Mouse (Mus musculus) testis, postnatal 10 days (tissue): Measurements from ENCODE around the gene Cdc34.
A peak's percentile ranks its signal among the peaks of the same experiment; 100 is the strongest.

Experiments used
- DNase-seq: peaks from one replicate; pipeline ENCODE4 v3.0.0; 2021; ENCODE audit warnings: low spot score

Cdc34 gene

DNA sequence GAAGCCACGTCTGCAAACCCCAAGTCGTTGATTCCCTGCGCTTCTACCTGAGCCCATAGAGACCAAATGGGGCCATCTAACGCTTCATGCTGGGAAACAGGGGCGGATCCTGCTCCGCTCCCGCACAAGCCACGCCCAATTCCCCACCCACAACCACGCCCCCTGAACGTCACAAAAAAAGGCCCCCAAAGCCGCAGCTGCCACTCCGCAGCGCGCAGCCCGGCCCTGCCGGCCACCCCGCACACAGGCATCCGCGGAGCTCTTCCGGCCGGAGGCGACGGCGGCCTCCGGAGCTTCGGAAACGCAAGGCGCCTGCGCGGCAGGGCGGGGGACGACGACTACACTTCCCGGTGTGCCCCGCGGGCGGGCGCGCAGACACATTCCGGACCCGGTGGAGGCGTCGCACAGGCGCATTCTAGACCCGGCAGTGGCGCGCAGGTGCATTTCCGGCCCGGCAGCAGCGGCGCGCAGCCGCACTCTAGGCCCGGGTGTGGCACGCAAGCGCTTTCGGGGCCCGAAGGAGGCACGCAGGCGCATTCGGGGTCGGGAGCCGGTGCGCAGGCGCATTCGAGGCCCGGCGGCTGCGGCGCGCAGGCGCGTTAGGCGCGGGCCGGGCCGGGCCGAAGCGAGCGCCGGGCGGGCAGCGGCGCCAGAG lies at the start of gene Cdc34:
Gene Cdc34 (plus strand): TSS at position 605 of the 655 bp plus-strand sequence.
- peak; percentile 99 for DNase-seq

DNA sequence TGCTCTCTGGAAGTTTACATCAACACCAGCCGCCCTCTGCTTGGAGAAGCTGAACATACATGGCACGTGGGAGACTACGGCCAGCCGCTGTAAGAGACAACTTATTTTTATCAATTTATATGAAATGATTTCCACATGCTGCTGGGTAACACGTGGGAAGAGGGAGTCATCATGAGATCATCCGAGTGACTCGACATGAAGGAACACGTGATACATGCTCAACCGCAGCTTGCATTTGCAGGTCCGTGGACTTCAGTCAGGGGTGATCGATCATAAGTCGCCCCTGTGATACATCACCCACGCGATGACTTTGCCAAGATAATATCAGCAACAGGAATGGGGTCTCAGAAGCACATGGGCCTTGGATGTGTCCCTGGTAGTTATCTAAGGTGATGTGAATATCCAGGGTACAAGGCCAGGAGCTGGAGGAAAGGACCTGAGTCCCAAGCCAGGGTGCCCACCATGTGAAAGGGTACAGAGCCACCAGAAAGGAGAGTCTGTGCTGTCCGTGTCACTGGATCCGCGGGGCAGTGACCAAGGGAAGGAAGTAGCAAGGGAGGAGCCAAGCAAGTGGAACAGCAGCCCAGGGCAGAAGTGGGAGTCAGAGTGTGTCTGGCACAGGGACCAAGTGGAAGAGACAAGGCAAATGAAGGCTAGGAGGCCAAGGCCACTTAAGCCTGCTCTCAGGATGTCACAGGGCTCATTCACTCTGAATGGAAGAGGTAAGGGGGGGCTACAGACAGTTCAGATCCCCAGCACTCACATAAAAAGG lies 48.8 kb upstream of the Cdc34 start:
- no peak for DNase-seq

DNA sequence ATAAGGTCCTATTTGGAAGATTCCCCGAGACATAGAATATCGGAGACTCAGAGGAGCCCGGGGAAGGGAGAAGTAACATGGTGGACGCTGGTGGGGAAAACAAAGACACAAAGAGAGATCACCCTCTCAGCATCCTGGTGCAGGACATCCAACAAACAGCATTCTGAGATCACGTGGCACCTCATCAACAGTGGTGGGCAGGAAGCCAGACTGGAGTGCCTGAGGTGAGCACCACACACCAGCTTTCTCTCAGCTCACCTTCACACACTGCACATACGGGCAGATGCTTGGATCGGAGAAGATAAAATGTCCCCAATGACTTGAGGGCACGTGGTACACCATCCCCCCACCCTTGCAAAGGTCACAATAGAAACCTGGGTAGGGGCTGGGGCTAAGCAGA lies 45.7 kb upstream of the Cdc34 start:
- no peak for DNase-seq

DNA sequence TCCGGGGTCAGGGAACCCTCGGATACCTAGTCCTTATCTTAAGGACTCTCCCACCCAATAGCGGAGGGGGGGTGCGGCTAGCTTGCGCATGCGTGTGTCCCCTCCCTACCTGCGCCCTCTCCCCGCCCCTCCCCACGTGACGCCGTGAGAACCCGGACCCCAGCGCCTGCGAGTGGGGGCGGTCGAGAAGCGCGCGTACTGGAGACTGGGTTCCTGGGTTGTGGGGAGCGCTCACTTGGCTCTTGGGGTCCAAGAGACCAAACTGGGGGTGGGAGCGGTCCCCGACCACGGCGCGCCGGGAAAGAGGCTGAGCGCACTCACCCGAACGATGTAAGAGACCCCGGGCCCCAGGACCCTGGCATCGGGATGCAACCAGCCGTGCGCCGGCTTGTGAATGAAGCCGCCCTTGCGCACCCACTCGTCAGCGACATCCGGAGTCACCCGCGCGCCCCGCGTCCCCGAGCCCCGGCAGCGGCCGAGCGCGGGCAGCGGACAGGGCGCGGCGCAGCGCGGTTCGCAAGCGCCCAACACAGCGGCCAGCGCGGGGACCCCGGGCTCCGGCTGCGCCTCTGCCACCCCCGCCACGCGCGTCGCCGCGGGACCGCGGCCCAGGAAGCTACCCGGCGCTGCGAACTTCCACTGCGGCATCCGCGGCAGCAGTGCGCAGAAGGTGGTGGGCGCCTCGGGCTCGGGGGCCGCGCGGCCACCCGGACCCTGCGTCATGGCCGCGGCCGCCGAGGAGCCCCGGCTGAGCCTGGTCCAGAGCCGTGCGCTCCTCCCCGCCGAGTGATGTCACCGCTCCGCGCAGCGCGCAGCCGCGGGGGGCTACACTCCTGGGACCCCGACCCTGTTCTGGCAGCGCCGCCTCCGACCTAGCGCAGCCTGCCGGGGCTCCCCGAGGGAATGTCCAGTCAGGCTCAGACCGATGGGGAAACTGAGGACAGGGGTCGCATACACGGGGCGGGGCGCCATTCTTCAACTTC lies 44.6 kb upstream of the Cdc34 start, which contains the start of gene Shc2:
Gene Shc2 (minus strand): TSS at position 791 of the 983 bp plus-strand sequence.
- peak; percentile 84 for DNase-seq

DNA sequence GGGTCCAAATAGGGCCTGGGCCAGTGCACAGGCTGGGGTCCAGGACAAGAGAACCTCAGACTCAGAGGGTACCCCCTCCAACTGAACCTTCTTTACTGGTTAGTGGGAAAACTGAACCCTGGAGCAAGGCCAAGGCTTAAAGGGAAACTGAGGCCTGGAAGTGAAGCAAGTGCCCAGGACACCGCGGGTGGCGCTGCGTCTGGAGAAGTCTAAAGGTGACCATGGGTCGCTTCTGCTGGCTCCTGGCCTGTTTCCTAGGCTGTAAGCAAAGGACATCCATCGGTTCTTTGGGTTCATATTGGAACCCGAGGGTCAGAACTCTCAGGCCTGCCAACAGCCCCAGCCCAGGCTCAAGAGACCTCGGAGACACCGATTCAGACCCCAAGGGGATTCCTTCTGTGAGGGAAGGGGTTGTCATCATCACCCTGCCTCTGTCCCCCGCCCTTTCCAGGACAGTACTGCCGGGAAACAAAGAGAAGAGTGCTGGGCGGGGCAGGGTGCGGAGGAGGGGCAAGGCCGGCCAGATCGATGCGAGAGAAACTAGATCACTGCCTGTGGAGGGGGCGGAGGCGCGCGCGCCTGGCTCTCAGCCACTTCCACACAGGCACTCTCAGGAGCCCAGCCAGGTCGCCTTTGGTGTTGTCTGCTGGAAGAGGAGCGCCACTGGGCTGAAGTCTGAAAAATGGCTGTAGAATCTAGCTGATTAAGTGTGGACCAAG lies 43.4 kb upstream of the Cdc34 start:
- peak; percentile 83 for DNase-seq

DNA sequence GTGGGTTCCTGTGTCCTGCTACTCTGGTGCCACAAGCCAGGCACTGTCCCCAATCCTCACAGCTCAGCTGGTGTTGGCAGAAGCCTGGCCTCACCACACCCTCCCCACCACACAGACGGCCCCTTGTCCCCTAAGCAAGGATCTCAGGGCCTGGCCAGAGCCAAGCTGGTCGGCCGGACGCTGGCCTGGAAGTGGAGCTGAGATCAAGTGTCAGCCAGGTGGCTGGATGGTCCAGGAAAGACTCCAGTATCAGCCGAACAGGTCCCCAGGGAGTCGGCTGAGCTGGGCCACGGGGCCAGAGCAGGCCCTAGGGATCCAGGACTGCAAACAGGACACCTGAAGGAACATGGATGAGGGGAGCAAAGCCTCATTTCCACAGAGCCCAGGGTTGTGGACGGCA lies 36.3 kb upstream of the Cdc34 start, which contains the start of gene Odf3l2:
Gene Odf3l2 (minus strand): TSS at position 28 of the 400 bp plus-strand sequence.
- DNase-seq = no peak

DNA sequence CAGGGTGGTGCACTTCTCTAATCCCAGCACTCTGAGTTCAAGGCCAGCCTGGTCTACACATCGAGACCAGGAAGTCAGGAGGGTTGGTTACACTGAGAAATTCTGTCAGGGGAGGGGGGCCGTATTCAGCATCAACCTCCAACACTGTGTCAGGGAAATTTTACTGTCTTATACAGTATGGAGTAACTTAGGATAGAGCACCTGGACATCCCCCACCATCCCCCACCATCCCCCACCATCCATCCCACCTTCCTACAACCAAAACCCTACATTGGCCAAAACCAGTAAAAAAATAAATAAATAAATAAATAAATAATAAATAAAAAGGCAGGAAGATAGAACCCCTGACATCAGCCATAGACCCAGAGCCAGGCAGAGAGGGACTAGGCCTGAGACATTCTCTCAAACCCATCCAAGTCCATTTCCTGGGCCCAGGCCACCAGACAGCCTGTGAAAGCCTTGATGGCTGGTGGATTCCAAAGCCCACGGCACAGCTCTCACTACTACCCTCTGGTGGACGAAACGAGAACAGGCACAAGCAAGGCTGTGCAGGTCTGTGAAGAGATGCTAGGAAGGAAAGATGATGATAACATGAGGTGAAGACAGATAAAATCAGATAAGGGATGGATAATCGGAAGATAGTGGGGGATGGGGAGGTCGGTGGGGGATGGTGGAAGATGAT lies 32.8 kb upstream of the Cdc34 start:
- DNase-seq = peak; percentile 88

DNA sequence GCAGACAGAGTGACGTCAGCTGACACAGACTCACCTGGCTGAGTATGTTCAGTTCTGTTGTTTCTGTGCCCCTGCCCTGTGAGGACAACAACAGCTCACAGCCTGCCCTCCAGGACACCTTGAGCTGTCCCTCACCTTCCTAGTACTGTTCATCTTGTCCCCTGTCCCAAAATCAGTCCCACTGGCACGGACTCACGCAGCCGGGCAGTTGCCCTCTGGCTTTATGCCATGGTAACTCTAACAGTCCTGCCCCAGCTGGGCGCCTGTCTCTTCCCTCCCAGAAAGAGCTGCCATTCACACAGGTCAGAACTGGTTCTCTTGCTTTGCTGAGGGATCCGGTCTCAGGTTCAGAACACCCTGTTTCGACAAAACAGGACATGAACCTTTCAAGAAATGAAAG lies 29.2 kb upstream of the Cdc34 start:
- DNase-seq = no peak

DNA sequence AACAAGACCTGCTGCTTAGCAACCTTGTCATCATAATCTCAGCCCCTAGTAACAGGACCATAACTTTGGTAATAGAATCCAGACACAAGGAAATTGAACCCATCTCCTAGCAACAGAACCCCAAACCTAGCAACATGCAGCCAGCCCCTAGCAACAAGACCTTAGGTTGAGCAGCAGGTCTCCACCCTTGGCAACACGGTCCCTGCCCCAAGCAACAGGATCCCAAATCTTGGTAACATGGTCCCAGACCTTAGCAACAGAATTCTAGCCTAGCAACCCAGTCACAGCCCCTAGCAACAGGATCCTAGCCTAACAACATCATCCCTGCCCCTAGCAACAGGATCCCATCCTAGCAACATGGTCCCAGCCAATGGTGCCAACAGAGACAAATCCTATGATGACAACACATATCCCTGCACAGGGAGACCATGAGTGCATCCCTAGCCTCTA lies 27.0 kb upstream of the Cdc34 start:
- no peak for DNase-seq

DNA sequence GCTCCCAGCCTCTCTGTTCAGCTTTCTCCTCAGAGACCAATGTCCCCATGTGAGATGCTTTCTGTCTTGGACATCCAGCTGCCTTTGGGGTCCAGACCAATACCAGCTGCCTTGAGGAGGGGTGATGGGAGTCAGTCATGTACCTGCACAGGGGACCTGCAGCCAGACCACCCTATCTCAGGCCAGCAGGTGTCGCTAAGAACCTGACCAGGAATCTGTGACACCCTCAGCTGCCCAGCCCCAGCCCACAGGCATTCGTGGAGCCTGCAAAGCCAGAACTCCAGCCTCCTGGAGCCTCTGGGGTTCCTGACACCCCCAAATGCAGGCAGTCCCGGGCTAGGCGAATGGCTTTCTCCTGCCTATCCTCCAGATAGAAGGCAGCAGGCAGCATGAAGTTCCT lies 23.2 kb upstream of the Cdc34 start:
- no peak for DNase-seq

DNA sequence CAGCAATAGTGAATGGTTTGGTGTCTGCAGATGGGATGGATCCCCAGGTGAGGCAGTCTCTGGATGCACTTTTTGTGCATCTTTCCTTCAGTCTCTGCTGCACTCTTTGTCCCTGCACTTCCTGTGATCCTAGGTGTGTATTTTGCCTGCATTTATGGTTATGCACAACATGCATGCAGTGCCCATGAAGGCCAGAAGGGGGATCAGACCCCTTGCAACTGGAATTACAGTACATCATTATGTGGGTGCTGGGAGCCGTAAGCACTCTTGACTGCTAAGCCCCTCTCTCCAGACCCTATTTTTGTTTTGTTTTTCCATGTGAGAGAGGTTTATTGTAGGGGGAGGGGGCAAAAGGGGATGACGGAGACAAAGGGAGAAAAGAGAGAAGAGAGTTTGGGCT lies 21.7 kb upstream of the Cdc34 start:
- no peak for DNase-seq

DNA sequence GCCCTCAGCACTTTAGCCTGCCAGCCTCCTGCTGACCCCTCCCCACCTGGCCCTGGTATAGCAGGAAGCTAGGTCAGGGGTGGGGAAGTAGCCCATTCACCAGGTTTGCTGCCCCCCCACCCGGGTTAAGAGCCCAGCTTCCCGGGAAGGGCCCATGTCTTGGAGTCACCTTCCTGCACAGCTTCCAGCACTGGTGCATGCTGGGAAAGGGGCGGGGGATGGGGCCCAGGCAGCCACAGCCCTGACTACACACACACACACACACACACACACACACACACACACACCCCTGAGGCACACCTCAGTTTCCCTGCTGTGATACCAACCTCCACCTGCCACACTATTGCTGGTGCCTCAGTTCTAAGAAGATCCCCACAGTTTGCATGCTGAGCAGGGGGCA lies 20.1 kb upstream of the Cdc34 start:
- DNase-seq = no peak

DNA sequence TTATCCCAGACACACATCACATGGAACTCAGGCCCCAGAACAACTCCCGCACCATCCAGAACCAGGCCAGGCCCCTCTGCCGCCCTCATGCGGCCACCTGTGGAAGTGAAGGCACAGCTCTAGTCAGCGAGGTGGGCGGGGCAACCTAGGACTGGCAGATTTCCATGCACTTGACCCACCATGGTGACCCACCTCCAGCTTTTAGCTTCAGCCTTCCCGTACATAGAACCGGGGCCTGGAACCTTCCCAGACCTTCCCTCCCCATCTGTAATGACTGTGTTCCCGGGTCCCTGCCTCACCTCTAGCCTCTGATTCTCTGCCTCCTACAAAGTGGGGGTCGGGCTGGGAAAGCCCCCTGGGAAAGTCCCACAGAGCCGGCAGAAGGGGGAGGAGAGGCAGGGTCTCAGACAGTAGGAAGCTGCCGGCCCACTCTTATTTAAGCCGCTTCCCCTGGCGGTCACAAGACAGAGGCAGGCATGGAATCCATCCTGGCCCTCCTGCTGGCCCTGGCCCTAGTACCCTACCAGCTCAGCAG lies 17.8 kb upstream of the Cdc34 start, which contains the start of gene Madcam1:
Gene Madcam1 (plus strand): TSS at position 429 of the 535 bp plus-strand sequence.
- DNase-seq = peak; percentile 89

DNA sequence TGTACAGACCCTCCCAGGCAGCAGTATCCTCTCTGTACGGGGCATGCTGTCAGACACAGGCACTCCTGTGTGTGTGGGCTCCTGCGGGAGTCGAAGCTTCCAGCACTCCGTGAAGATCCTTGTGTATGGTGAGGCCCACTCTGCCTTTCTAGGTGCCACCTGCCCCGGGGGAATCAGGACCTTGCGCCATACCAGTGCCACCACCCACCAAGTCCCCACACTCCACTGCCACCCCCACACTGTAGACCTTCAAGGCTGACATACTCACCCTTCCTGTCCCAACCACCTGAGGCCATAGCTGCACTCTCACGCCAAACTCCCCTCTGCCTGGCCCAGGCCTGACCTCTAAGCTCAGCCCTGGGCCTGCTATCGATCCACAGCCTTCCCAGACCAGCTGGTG lies 16.9 kb upstream of the Cdc34 start:
- DNase-seq = no peak

DNA sequence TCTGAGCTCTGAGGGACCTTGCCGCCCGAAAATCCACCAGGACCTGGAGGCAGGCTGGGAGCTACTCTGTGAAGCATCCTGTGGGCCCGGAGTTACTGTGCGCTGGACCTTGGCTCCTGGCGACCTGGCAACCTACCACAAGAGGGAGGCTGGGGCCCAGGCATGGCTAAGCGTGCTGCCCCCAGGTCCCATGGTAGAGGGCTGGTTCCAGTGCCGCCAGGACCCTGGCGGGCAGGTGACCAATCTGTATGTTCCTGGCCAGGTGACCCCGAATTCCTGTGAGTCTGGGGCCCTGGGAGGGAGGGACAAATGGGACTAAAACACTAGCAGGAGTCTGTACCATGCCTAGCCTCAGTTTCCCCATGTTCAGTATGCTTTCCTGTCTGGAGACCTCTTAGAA lies 15.5 kb upstream of the Cdc34 start:
- no peak for DNase-seq

DNA sequence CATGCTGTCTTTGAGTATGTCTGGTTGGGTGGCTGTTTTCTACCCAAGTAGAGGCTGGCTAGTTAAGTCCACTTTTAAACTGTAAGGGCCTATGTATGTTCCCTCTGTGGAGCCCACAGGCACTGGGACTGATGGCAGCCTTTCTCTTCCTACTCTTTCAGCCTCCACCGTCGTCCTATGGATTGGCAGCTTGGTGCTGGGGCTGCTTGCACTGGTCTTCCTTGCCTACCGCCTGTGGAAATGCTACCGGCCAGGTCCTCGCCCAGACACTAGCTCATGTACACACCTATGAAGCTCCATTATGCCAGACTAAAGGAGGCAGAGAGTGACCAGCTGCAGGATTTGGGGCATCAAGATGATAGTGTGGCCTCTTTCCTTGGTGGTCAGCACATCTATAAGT lies 13.9 kb upstream of the Cdc34 start:
- DNase-seq = no peak

DNA sequence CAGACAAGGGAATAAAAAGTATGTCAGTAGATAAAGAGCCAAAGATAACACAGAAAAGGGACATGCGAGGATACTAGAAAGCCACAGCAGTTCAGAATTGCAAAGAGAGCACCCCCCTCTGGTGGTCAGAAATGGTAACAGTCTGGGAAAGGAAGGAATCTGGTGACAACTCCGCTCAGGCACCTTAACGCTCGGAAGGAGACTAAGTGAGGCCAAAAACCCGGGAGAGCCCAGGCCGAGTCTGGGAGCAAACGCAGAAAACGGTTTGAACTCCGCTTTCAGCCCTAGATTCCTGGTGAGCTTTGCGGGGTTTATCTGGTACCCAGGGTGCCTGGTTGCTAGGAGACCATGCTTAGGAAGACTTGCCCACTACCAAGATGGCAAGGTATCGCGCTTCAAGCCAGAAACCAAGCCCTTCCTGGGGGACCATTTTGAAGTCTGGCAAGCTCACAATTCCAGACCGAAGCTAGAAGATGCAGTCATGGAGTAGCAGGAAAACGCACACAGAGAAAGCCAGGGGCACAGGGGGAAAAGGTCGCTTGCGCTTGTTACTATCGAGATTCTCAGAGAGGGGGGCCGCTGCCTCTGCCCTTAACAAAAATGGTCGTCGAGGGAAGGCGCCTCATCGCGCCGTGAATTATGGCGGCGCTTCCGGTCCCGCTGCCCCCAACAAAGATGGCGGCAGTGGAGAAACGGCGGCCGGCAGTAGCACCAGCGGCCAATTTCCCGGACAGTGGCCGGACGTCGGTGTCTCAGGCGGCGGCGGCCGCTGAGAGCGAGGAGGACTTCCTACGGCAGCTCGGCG lies 13.0 kb upstream of the Cdc34 start, which contains the start of gene Tpgs1:
Gene Tpgs1 (plus strand): TSS at position 599 of the 805 bp plus-strand sequence.
- DNase-seq = peak; percentile 89

DNA sequence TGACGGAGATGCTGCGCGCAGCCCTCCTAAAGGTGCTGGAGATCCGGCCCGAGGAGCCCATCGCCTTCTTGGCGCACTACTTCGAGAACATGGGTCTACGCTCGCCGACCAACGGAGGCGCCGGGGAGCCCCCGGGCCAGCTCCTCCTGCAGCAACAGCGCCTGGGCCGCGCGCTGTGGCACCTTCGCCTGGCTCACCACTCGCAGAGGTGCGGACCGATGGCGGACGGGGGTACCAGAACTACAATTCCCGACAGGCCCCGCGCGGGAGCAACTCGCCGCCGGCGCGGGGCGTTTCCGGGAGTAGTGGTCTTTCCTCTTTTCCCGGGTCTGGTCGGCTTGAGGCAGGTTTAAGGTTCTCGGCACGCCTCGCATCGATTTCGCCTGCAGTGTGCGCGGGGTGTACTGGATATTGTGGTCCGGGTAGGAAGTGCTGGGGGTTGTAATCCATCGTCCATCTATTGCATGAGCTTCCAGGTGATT lies 12.4 kb upstream of the Cdc34 start:
- DNase-seq = peak; percentile 87
